Mouse (Mus musculus) B cell, adult 2 months (primary cell): ENCODE data around the gene Qk.

ENCODE experiments used
- DNase-seq, 2 experiments: peaks; one replicate each; pipeline ENCODE4 v3.0.0; 2022

Qk gene

GRCm38 (mm10) chr17:10319685-10320455 lies at the start of gene Qk:
Qk (minus strand) TSS chr17:10319854.
- peak; percentile 97 for DNase-seq

GRCm38 (mm10) chr17:10367044-10367443 lies 47.4 kb upstream of the Qk start:
- no peak for DNase-seq

- no peak for DNase-seq
Measured at GRCm38 (mm10) chr17:10366577-10366976, 46.9 kb upstream of the Qk start.

- DNase-seq, result no peak
Measured at GRCm38 (mm10) chr17:10365501-10366482, 46.1 kb upstream of the Qk start.

- DNase-seq, result no peak
Measured at GRCm38 (mm10) chr17:10363151-10363550, 43.5 kb upstream of the Qk start.

- no peak for DNase-seq
Measured at GRCm38 (mm10) chr17:10361882-10362291, 42.2 kb upstream of the Qk start.

- DNase-seq, result no peak
Measured at GRCm38 (mm10) chr17:10360738-10361137, 41.1 kb upstream of the Qk start.

GRCm38 (mm10) chr17:10359466-10359865 lies 39.8 kb upstream of the Qk start:
- DNase-seq, result no peak

GRCm38 (mm10) chr17:10357348-10357747 lies 37.7 kb upstream of the Qk start:
- no peak for DNase-seq

GRCm38 (mm10) chr17:10356294-10356693 lies 36.6 kb upstream of the Qk start:
- no peak for DNase-seq

GRCm38 (mm10) chr17:10355746-10356145 lies 36.1 kb upstream of the Qk start:
- no peak for DNase-seq

GRCm38 (mm10) chr17:10338286-10338685 lies 18.6 kb upstream of the Qk start:
- DNase-seq, result no peak

GRCm38 (mm10) chr17:10336558-10336957 lies 16.9 kb upstream of the Qk start:
- no peak for DNase-seq

GRCm38 (mm10) chr17:10335809-10336499 lies 16.3 kb upstream of the Qk start:
- no peak for DNase-seq

- peak in 1 of 2 experiments; percentile 8 for DNase-seq
Measured at GRCm38 (mm10) chr17:10334957-10335690, 15.5 kb upstream of the Qk start.

GRCm38 (mm10) chr17:10334481-10334880 lies 14.8 kb upstream of the Qk start:
- no peak for DNase-seq

GRCm38 (mm10) chr17:10333321-10333720 lies 13.7 kb upstream of the Qk start:
- no peak for DNase-seq

- DNase-seq, result no peak
Measured at GRCm38 (mm10) chr17:10332127-10332526, 12.5 kb upstream of the Qk start.

GRCm38 (mm10) chr17:10329461-10329860 lies 9.8 kb upstream of the Qk start:
- no peak for DNase-seq

- no peak for DNase-seq
Measured at GRCm38 (mm10) chr17:10328544-10329100, 9.0 kb upstream of the Qk start.

GRCm38 (mm10) chr17:10327584-10328210 lies 8.0 kb upstream of the Qk start:
- DNase-seq, result no peak
